Mouse (Mus musculus) c-Kit-positive CD71-positive TER-119-negative erythroid progenitor cells, embryonic 14.5 days (primary cell): Measurements from ENCODE around the gene Susd6.

Source experiments
- DNase-seq: peaks from one replicate; pipeline ENCODE4 v3.0.0-alpha.2; 2013; ENCODE audit warnings: low read depth

The Susd6 gene

DNA sequence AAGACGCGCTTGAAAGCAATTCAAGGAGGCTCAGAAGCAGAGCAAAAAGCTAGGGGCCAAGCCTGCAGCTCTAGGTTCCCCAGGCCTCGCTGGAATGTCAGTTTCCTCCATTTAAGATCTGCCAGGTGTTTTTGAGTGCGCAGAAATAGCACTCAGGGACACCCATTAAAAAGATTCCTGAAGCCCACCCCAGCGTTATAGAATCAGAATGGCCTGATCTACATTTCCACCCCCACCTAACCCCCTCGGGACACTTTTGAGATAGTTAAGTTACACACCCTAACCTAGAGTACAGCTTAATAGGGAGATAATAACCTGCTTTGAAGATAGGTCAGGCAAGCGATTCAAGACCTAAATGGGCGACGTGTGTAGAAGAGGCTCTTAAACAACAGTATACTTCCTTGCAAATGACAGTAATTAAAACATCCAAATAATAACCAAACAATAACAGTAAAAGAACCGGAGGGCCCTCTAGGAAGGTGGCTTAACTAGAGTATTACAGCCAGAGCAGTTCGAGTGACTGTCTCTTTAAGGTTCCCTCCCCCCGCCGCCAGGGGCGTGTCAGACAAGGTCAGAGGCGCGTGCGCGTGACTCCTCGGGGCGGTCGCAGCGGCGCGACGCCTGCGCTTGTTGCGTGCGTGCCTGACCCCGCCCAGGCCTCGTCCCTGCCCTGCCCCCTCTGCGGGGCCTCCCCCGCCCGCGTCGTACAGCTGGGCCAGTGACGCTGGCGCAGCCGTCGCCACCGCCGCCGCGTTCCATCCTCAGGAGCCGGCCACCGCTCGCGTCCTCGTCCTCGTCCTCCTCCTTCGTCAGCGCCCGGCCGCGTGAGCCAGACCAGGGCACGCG is at the start of gene Susd6:
TSS of gene Susd6 (plus strand) at position 662 of the 846 bp plus-strand sequence.
- peak; percentile 98 for DNase-seq

GRCm38 (mm10) chr12:80744614-80745013 is 45.7 kb upstream of the Susd6 start:
- DNase-seq = no peak

GRCm38 (mm10) chr12:80746031-80746813 is 44.1 kb upstream of the Susd6 start:
- DNase-seq = no peak

DNA sequence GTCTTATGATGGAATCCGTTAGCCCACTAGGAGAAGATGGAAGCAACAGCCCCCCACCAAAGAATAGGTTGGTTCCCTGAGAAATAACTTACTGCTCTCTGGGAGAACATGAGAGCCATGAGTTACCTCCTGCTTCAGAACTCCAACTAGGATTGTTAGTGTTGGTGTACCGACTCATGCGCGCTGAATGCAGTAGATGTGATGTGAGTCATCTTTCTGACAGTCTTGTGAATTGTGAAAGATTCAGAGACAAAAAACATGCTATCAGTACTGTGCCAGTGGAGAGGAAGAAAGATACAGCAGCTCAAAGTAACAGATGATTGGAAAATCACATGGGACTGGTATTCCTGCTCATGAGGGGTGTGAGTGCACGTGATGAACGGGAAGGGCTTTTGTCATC is 38.8 kb upstream of the Susd6 start:
- no peak for DNase-seq

GRCm38 (mm10) chr12:80757751-80758558 is 32.4 kb upstream of the Susd6 start:
- no peak for DNase-seq

DNA sequence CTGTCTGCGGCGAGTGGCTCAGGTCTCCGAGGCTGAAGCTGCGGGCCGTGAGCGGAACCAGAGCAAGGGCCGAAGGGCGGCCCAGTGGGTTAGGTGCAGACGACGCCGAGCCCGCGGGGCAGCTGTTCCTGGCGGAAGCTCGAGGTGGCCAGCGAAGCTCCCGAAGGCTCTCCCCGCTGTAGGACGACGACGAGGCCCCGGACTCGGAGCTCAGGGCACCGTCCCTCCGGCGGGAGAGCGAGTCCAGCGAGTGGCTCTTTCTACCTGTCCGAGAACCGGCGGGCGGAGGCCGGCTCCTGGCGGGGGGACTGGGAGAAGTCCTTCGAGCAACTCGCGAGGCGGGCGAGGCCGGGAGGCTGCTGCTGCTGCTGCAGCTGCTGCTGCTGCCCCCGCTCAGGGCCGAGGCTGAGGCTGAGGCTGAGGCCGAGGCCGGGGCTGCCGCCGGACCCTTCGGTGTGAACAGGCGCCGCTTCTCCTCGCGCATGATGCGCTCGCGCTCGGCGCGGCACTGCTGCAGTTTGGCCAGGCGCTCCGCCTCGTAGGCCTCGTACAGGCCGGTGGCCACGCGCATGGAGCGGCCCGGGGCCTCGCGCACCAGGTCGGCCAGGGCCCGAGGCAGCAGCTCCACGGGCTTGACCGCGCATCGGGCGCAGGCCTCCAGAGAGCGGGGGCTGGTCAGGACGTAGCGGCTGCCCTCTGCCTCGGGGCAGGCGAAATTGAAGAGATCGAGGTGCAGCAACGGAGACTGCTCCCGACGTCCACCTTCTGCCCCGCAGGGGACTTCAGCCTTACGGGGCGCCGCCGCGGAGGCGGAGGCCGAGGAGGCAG is 31.5 kb upstream of the Susd6 start:
- DNase-seq = no peak

- DNase-seq = no peak
These were observed 31.0 kb upstream of the Susd6 start for GRCm38 (mm10) chr12:80759387-80759712.

DNA sequence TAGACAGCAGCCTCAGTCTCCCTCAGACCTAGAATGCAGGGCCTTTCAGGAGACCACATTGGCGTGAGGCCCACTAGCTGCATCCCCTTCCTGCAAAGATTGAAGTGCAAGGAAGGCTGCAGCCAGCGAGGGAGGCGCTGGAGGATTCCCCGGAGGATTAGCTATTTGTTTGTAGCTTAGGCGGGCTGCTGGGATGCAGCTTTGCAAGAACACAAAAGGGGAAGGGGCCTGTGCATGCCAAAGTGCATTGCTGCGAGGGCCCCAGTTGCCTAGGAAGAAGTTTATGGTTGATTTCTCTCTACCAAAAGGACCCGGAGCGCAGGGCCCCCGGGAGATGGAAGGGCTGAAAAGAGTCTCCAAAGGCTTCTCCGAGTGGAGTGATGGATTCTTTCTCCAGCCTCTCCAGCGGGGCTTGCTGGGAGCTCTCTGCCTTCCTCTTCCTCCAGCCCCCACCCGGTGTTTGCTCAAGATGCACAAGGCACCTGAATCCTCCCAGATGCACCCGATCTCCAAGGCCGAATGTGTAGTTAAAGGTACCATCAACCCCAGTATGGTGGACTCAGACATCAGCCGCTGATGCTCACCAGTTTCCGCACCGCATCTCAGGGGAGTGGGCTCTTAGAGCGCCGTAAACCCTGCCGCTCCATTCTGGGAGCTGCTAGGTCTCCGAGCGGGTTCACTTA is 30.5 kb upstream of the Susd6 start:
- DNase-seq = no peak

DNA sequence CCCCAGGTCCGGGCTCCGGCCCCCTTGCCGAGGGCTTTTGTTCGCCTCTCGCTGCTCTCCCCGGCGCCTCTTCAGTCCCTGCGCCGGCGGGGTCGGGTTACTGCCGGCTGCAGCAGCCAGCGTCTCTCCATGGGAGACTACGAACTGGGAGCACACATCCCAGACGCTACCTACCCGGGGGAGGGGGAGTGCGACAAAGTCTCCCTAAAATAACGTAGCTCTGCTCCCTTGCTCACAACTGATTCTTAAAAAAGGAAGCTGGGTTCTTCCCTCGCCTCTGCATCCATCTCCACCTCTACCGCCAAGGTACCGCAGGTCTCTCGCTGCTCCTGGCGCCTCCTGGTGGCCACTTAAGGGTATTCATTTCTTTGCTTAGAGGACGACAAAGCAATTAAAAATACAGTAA is 29.9 kb upstream of the Susd6 start, which contains the start of gene Ccdc177:
TSS of gene Ccdc177 (minus strand) at position 292 of the 406 bp plus-strand sequence.
- DNase-seq = peak; percentile 69

DNA sequence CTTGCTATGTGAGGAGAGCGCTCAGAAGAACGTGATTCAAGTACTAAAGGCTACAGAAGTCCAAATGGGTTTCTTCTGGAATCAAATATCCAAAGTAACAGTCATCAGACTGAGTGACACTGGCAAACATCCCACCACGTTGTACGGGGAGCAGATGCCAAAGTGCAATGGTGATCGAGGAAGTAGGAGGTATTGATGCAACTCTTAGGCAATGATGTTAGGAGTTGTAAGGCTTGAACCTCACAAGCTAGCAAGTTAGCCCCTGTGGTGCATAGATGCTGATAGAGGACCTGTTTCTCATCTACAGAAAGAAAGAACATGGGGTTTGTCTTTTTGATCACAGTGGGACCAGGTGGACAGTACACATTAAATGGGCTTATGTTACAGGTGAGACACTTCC is 27.3 kb upstream of the Susd6 start:
- no peak for DNase-seq

GRCm38 (mm10) chr12:80764116-80764515 is 26.2 kb upstream of the Susd6 start:
- no peak for DNase-seq

DNA sequence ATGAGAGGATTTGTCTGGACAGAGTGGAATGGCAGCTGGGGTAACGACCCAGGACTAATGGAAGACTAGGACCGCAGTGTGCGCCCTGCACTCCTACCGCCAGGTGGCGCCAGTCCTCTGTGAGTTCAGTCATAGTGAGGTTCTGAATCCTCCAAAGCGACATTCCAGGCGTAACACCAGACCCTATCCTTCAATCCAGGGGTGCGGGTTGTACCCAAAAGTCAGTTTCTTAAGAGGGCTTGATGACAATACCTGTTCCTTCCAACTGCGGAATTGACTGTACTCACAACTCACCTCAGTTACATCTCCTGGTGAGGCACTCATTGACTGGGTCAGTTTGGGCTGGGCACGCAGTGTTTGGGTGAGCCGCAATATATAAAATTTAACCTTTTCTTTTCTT is 20.6 kb upstream of the Susd6 start:
- peak; percentile 73 for DNase-seq

GRCm38 (mm10) chr12:80774786-80775185 is 15.5 kb upstream of the Susd6 start:
- DNase-seq = no peak

- peak; percentile 46 for DNase-seq
These were observed 14.2 kb upstream of the Susd6 start for GRCm38 (mm10) chr12:80776046-80776634.

- peak; percentile 96 for DNase-seq
These were observed 11.9 kb upstream of the Susd6 start for GRCm38 (mm10) chr12:80778188-80778936.

GRCm38 (mm10) chr12:80779760-80780159 is 10.6 kb upstream of the Susd6 start:
- no peak for DNase-seq

- DNase-seq = no peak
These were observed 8.1 kb upstream of the Susd6 start for GRCm38 (mm10) chr12:80782190-80782589.

DNA sequence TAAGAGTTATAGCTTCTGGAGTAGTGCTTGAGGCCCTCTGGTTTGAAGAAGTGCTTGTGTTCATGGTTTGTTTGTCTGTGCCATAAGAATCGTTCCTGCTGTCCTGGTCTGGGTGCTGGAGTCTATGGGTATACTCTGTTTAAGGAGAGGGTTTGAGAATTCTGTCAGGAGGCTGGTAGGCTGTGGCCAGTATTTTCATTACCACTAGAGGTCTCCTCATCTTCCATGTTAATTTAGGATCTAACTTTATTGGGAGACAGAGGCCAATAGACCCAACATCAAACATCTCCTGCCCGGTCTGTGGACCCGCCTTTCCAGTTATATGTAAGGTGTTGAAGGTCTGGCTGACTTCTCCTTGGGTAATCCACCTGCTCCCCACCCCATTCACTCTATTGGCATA is 7.4 kb upstream of the Susd6 start:
- no peak for DNase-seq

GRCm38 (mm10) chr12:80783889-80784288 is 6.4 kb upstream of the Susd6 start:
- DNase-seq = no peak

- DNase-seq = no peak
These were observed 5.3 kb upstream of the Susd6 start for GRCm38 (mm10) chr12:80785005-80785404.
